13 mouse cellular contexts compared by ENCODE assay signal in the genomic region with DNA sequence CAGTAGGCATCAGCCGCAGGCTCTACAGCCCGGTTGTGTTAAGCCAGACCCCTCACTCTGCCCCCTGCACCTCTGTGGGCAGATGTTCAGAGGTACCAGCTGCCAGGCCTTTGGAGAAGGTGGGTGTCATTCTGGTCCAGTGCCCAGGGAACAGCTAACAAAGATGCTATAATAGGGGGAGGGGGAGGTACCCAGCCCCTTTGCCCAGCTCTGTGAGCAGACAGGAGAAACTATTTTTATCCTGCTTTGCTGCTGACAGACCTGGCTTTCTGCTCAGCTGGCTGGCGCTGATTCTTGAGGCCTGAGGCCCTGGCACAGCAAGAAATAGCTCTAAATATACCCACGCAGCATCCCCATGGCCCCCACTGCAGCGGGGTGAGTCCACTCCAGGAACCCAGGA. TPM values are rescaled to one million over a fixed set of nuclear protein-coding genes. Genes with fewer than 3 reads are reported as not detected.
DNase-seq lines count a peak whose midpoint lies in the region; ATAC-seq and TF ChIP-seq lines count a peak whose summit lies in the region.
"Had no signal": no experiment of that assay in that cellular context is flagged by ENCODE, and none has a peak within 500 bp of the region (broad histone marks: within the 10 kb centered on the region; RNA-seq: fewer than 3 reads in every experiment).

No protein-coding gene starts in this region.

- DNase-seq in gastrocnemius, adult 2 months: peak; percentile 78
- DNase-seq in gastrocnemius, postnatal 4 days (ENCODE audit: low spot score in 2 of 2): no peak
- peak; percentile 64 to 69 for DNase-seq in heart, postnatal 10 days
- no peak for DNase-seq in ovary, adult 18-20 months (ENCODE audit: low spot score)
- DNase-seq in layer of hippocampus, postnatal 36 days: no peak
- DNase-seq in adrenal gland, adult 8-10 months: no peak
- DNase-seq: liver, embryonic 13.5 days; spleen, adult 18-20 months had no signal

- intact Hi-C loops in gastrocnemius, adult 2 months (cut with DNase I): loop anchor here (10.0 kb wide), 1 partner anchor 152 kb away; no protein-coding TSS in a partner anchor
- intact Hi-C loops in heart, postnatal 10 days (cut with DNase I): loop anchor here (5.0 kb wide), 1 partner anchor 60 kb away; no protein-coding TSS in a partner anchor

- WGBS in forebrain, embryonic 16.5 days: 62% methylated on average over 5 of the region's 5 CpGs
- 68% methylated on average over 5 of the region's 5 CpGs for WGBS in midbrain, embryonic 15.5 days

- no peak for TF ChIP-seq CTCF in gastrocnemius, adult 2 months (IDR thresholded peaks at IDR 0.05)

- H3K4me2 ChIP-seq in forebrain, embryonic 16.5 days (ENCODE audit: low read length): peak overlapping the region; percentile 39
- H3K4me2 ChIP-seq in midbrain, embryonic 15.5 days: peak overlapping the region; percentile 84
- H3K4me2 ChIP-seq: embryonic facial prominence, embryonic 15.5 days; liver, embryonic 13.5 days had no signal

- ATAC-seq in forebrain, embryonic 16.5 days: no peak
- ATAC-seq in midbrain, embryonic 15.5 days (replicated peaks): no peak

- no peaks in the 10 kb centered on the region for H3K27me3 ChIP-seq in forebrain, embryonic 16.5 days (replicated peaks; ENCODE audit: control insufficient read depth, insufficient read depth, low read length)
- H3K27me3 ChIP-seq in midbrain, embryonic 15.5 days (replicated peaks): no peaks in the 10 kb centered on the region

- H3K27ac ChIP-seq in gastrocnemius, adult 2 months: no peak overlapping the region
- no peak overlapping the region for H3K27ac ChIP-seq in forebrain, embryonic 16.5 days (ENCODE audit: low read length)
- H3K27ac ChIP-seq in midbrain, embryonic 15.5 days: 0 out of 2 replicates have a peak overlapping the region, but pooled peaks have one; percentile 22
- H3K27ac ChIP-seq: embryonic facial prominence, embryonic 15.5 days; liver, embryonic 13.5 days had no signal

- H3K36me3 ChIP-seq in forebrain, embryonic 16.5 days (ENCODE audit: control insufficient read depth, insufficient read depth): peaks cover 3% of the 10 kb centered on the region; the same call in 1 of the 2 replicates
- no peaks in the 10 kb centered on the region for H3K36me3 ChIP-seq in midbrain, embryonic 15.5 days (replicated peaks)
- H3K36me3 ChIP-seq: embryonic facial prominence, embryonic 15.5 days; liver, embryonic 13.5 days had no signal

- H3K4me3 ChIP-seq in gastrocnemius, adult 2 months: no peak overlapping the region
- H3K4me3 ChIP-seq in forebrain, embryonic 16.5 days (replicated peaks; ENCODE audit: low read length): no peak overlapping the region
- H3K4me3 ChIP-seq in midbrain, embryonic 15.5 days: no peak overlapping the region
- H3K4me3 ChIP-seq: embryonic facial prominence, embryonic 15.5 days; liver, embryonic 13.5 days; megakaryocyte, embryonic 14.5 days had no signal

- H3K4me1 ChIP-seq in forebrain, embryonic 16.5 days (replicated peaks; ENCODE audit: control insufficient read depth, insufficient read depth, low read length): peaks cover 68% of the 10 kb centered on the region
- H3K4me1 ChIP-seq in midbrain, embryonic 15.5 days: peaks cover 69% of the 10 kb centered on the region

- H3K9me3 ChIP-seq in forebrain, embryonic 16.5 days (ENCODE audit: control insufficient read depth, low read length): no peaks in the 10 kb centered on the region
- no peaks in the 10 kb centered on the region for H3K9me3 ChIP-seq in midbrain, embryonic 15.5 days
- H3K9me3 ChIP-seq: embryonic facial prominence, embryonic 15.5 days; liver, embryonic 13.5 days had no signal

- H3K9ac ChIP-seq in forebrain, embryonic 16.5 days (replicated peaks; ENCODE audit: low read depth, low read length): no peak overlapping the region
- no peak overlapping the region; the same call in 1 of the 2 replicates for H3K9ac ChIP-seq in midbrain, embryonic 15.5 days
- H3K9ac ChIP-seq: embryonic facial prominence, embryonic 15.5 days; liver, embryonic 13.5 days had no signal

RNA-seq across cellular contexts. Expression of a gene that starts 5.8 kb away (rescaled TPM):
- total RNA-seq in gastrocnemius, adult 2 months (2021): not detected
- total RNA-seq in gastrocnemius, postnatal 4 days (2021): not detected
- polyA plus RNA-seq in forebrain, embryonic 16.5 days (2015; fragmentation: Nextera tagmentation; extraction: Ambion mirVana): 16.9 and 17.2 TPM in 2 replicates
- total RNA-seq in heart, postnatal 10 days (2021): not detected
- polyA plus RNA-seq in midbrain, embryonic 15.5 days (2015; fragmentation: Nextera tagmentation; extraction: Ambion mirVana): 10.7 and 10.9 TPM in 2 replicates
- 10 to 100 TPM; 25.1 to 27.1 TPM for total RNA-seq in layer of hippocampus, postnatal 36 days (2021)
- total RNA-seq in adrenal gland, adult 8-10 months (2022): under 1 TPM; 0.23 to 0.30 (median 0.26) TPM
- polyA plus RNA-seq: heart, embryonic 14.5 days; liver, embryonic 13.5 days had no signal

RNA-seq across cellular contexts. Expression of a gene that starts 18.2 kb away (rescaled TPM):
- total RNA-seq in gastrocnemius, adult 2 months (2021): 10 to 100 TPM; 24.3 to 28.7 TPM
- 10 to 100 TPM; 13.4 to 14.8 TPM for total RNA-seq in gastrocnemius, postnatal 4 days (2021)
- 11.4 and 13.6 TPM in 2 replicates for polyA plus RNA-seq in forebrain, embryonic 16.5 days (2015; fragmentation: Nextera tagmentation; extraction: Ambion mirVana)
- total RNA-seq in heart, postnatal 10 days (2021): 10 to 100 TPM; 11.3 to 12.1 TPM
- polyA plus RNA-seq in midbrain, embryonic 15.5 days (2015; fragmentation: Nextera tagmentation; extraction: Ambion mirVana): 21.5 and 23.7 TPM in 2 replicates
- total RNA-seq in layer of hippocampus, postnatal 36 days (2021): 10 to 100 TPM; 71.6 to 77.6 TPM
- total RNA-seq in adrenal gland, adult 8-10 months (2022): 100 to 1,000 TPM; 134 to 367 (median 207) TPM

RNA-seq across cellular contexts. Expression of a gene that starts 56.2 kb away (rescaled TPM):
- total RNA-seq in gastrocnemius, adult 2 months (2021): 10 to 100 TPM; 14.9 to 22.8 TPM
- 10 to 100 TPM; 18.4 to 21.9 TPM for total RNA-seq in gastrocnemius, postnatal 4 days (2021)
- 1.3 and 1.5 TPM in 2 replicates for polyA plus RNA-seq in forebrain, embryonic 16.5 days (2015; fragmentation: Nextera tagmentation; extraction: Ambion mirVana)
- total RNA-seq in heart, postnatal 10 days (2021): 10 to 100 TPM; 44.1 to 53.6 TPM
- polyA plus RNA-seq in midbrain, embryonic 15.5 days (2015; fragmentation: Nextera tagmentation; extraction: Ambion mirVana): 1.1 TPM in 2 replicates
- 1 to 10 TPM; 2.9 to 4.3 TPM for total RNA-seq in layer of hippocampus, postnatal 36 days (2021)
- 1 to 10 TPM; 1.5 to 4.1 (median 3.0) TPM for total RNA-seq in adrenal gland, adult 8-10 months (2022)

Comparison
In these comparisons a context has a peak if more than half of its experiments do, and no peak if none do; other contexts are left out.
1. DNase-seq: peak in gastrocnemius, adult 2 months (single experiment) and heart, postnatal 10 days (2 of 2); none in gastrocnemius, postnatal 4 days (0 of 2), ovary, adult 18-20 months (single experiment), layer of hippocampus, postnatal 36 days (0 of 2) and adrenal gland, adult 8-10 months (single experiment).
2. RNA of a gene that starts 5.8 kb away (total RNA-seq): 25.1 to 27.1 TPM in layer of hippocampus, postnatal 36 days; 0.23 to 0.30 TPM in adrenal gland, adult 8-10 months, not detected in gastrocnemius, postnatal 4 days, not detected in gastrocnemius, adult 2 months and not detected in heart, postnatal 10 days; every median in the first group is over 10 times any median in the second.